Mouse (Mus musculus): ENCODE data around the gene Cbs.
A peak's percentile ranks its signal among the peaks of the same experiment; 100 is the strongest.
"Not testable (repeated sequence)": the region's sequence is repeated elsewhere in the genome, so short reads cannot be mapped to it uniquely, and the experiment has no call there.

Cbs gene

GRCm38 (mm10) chr17:31646199-31647002, 9.4 kb upstream of the Cbs start:
- no peak for DNase-seq (ENCODE audit: low spot score in 2 of 2)

GRCm38 (mm10) chr17:31642913-31643312, 5.9 kb upstream of the Cbs start:
- DNase-seq (ENCODE audit: low spot score in 2 of 2) = no peak

GRCm38 (mm10) chr17:31642331-31642730, 5.3 kb upstream of the Cbs start:
- no peak for DNase-seq (ENCODE audit: low spot score in 2 of 2)

GRCm38 (mm10) chr17:31639651-31640050, 2.6 kb upstream of the Cbs start:
- no peak for DNase-seq (ENCODE audit: low spot score in 2 of 2)

GRCm38 (mm10) chr17:31637866-31638570, 980 bp upstream of the Cbs start:
- DNase-seq (ENCODE audit: low spot score in 2 of 2) = peak; percentile 50 to 67

GRCm38 (mm10) chr17:31636277-31636941, 629 bp downstream of the Cbs start:
- DNase-seq (ENCODE audit: low spot score in 2 of 2) = no peak

- no peak for DNase-seq (ENCODE audit: low spot score in 2 of 2)
Measured at GRCm38 (mm10) chr17:31635781-31636180, 1.3 kb downstream of the Cbs start.

- DNase-seq (ENCODE audit: low spot score in 2 of 2) = no peak
Measured at GRCm38 (mm10) chr17:31634896-31635295, 2.1 kb downstream of the Cbs start.

- no peak for DNase-seq (ENCODE audit: low spot score in 2 of 2)
Measured at GRCm38 (mm10) chr17:31633007-31633406, 4.0 kb downstream of the Cbs start.

- no peak for DNase-seq (ENCODE audit: low spot score in 2 of 2)
Measured at GRCm38 (mm10) chr17:31631081-31631800, 5.8 kb downstream of the Cbs start.

- DNase-seq (ENCODE audit: low spot score in 2 of 2) = no peak
Measured at GRCm38 (mm10) chr17:31627961-31628360, 9.1 kb downstream of the Cbs start.

GRCm38 (mm10) chr17:31623101-31623500, 13.9 kb downstream of the Cbs start:
- DNase-seq (ENCODE audit: low spot score in 2 of 2) = no peak

GRCm38 (mm10) chr17:31613086-31613755, 23.8 kb downstream of the Cbs start:
- no peak for DNase-seq (ENCODE audit: low spot score in 2 of 2)

GRCm38 (mm10) chr17:31609895-31610294, 27.1 kb downstream of the Cbs start:
- DNase-seq (ENCODE audit: low spot score in 2 of 2) = no peak

GRCm38 (mm10) chr17:31609173-31609572, 27.9 kb downstream of the Cbs start:
- not testable (repeated sequence) for DNase-seq (ENCODE audit: low spot score in 2 of 2)

GRCm38 (mm10) chr17:31607256-31607951, 29.6 kb downstream of the Cbs start:
- DNase-seq (ENCODE audit: low spot score in 2 of 2) = no peak

- DNase-seq (ENCODE audit: low spot score in 2 of 2) = no peak
Measured at GRCm38 (mm10) chr17:31606424-31606823, 30.6 kb downstream of the Cbs start.

GRCm38 (mm10) chr17:31598593-31598992, 38.4 kb downstream of the Cbs start:
- DNase-seq (ENCODE audit: low spot score in 2 of 2) = no peak

- DNase-seq (ENCODE audit: low spot score in 2 of 2) = no peak
Measured at GRCm38 (mm10) chr17:31597957-31598356, 39.1 kb downstream of the Cbs start.

- no peak for DNase-seq (ENCODE audit: low spot score in 2 of 2)
Measured at GRCm38 (mm10) chr17:31595077-31595476, 42.0 kb downstream of the Cbs start.

GRCm38 (mm10) chr17:31594590-31594989, 42.4 kb downstream of the Cbs start:
- no peak for DNase-seq (ENCODE audit: low spot score in 2 of 2)
